Mouse (Mus musculus) bone marrow, adult 2 months (tissue): ENCODE data around the gene Amdhd2.

ENCODE experiments used
- CTCF ChIP-seq: fragments of 200-500 bp; IDR thresholded peaks from 2 replicates; pipeline ENCODE4 v1.5.1; 2011; ENCODE audit warnings: low read length, control low read depth; ENCODE audit not compliant: control insufficient read depth, insufficient read depth
- POLR2A ChIP-seq: fragments of 200-500 bp; IDR thresholded peaks from 2 replicates; pipeline ENCODE4 v1.6.1; 2011; ENCODE audit warnings: low read depth, mild to moderate bottlenecking, control low read depth, low read length, borderline replicate concordance; ENCODE audit not compliant: control insufficient read depth

GRCm38 (mm10) chr17:24169317-24170065, 5.9 kb upstream of the Amdhd2 start, which contains the start of gene Atp6v0c:
- TF ChIP-seq CTCF (no peak), POLR2A (peak; percentile 95)
